Mouse (Mus musculus): Measurements from ENCODE around the gene Kcnmb1. TPM values are rescaled to one million over a fixed set of nuclear protein-coding genes. Genes with fewer than 3 reads are reported as not detected.

Gene Kcnmb1
- total RNA-seq, 4 experiments from 2014 or later: 0.35 to 0.66 (median 0.42) TPM

- DNase-seq (ENCODE audit: low spot score in 2 of 2): no peak
Observed at GRCm38 (mm10) chr11:33944067-33944785, 18.6 kb upstream of the Kcnmb1 start.

GRCm38 (mm10) chr11:33944786-33945328 lies 18.0 kb upstream of the Kcnmb1 start:
- DNase-seq (ENCODE audit: low spot score in 2 of 2): no peak

- no peak for DNase-seq (ENCODE audit: low spot score in 2 of 2)
Observed at GRCm38 (mm10) chr11:33946501-33946900, 16.3 kb upstream of the Kcnmb1 start.

GRCm38 (mm10) chr11:33951155-33951554 lies 11.7 kb upstream of the Kcnmb1 start:
- DNase-seq (ENCODE audit: low spot score in 2 of 2): no peak

GRCm38 (mm10) chr11:33951684-33952625 lies 10.9 kb upstream of the Kcnmb1 start:
- no peak for DNase-seq (ENCODE audit: low spot score in 2 of 2)

- no peak for DNase-seq (ENCODE audit: low spot score in 2 of 2)
Observed at GRCm38 (mm10) chr11:33955982-33956381, 6.8 kb upstream of the Kcnmb1 start.

- no peak for DNase-seq (ENCODE audit: low spot score in 2 of 2)
Observed at GRCm38 (mm10) chr11:33956623-33957022, 6.2 kb upstream of the Kcnmb1 start.

- no peak for DNase-seq (ENCODE audit: low spot score in 2 of 2)
Observed at GRCm38 (mm10) chr11:33957595-33957994, 5.2 kb upstream of the Kcnmb1 start.

- DNase-seq (ENCODE audit: low spot score in 2 of 2): no peak
Observed at GRCm38 (mm10) chr11:33958713-33959112, 4.1 kb upstream of the Kcnmb1 start.

GRCm38 (mm10) chr11:33962178-33962577 lies 635 bp upstream of the Kcnmb1 start:
- DNase-seq (ENCODE audit: low spot score in 2 of 2): no peak

- DNase-seq (ENCODE audit: low spot score in 2 of 2): no peak
Observed at GRCm38 (mm10) chr11:33965380-33965779, 2.6 kb downstream of the Kcnmb1 start.

GRCm38 (mm10) chr11:33967708-33968107 lies 4.9 kb downstream of the Kcnmb1 start:
- DNase-seq (ENCODE audit: low spot score in 2 of 2): no peak

GRCm38 (mm10) chr11:33969199-33969598 lies 6.4 kb downstream of the Kcnmb1 start:
- no peak for DNase-seq (ENCODE audit: low spot score in 2 of 2)

- no peak for DNase-seq (ENCODE audit: low spot score in 2 of 2)
Observed at GRCm38 (mm10) chr11:33972114-33972513, 9.3 kb downstream of the Kcnmb1 start.

- no peak for DNase-seq (ENCODE audit: low spot score in 2 of 2)
Observed at GRCm38 (mm10) chr11:33974341-33975040, 11.7 kb downstream of the Kcnmb1 start.

- DNase-seq (ENCODE audit: low spot score in 2 of 2): no peak
Observed at GRCm38 (mm10) chr11:33975121-33975520, 12.3 kb downstream of the Kcnmb1 start.

- DNase-seq (ENCODE audit: low spot score in 2 of 2): no peak
Observed at GRCm38 (mm10) chr11:33980146-33980545, 17.3 kb downstream of the Kcnmb1 start.

GRCm38 (mm10) chr11:33986525-33986924 lies 23.7 kb downstream of the Kcnmb1 start:
- DNase-seq (ENCODE audit: low spot score in 2 of 2): no peak

- DNase-seq (ENCODE audit: low spot score in 2 of 2): no peak
Observed at GRCm38 (mm10) chr11:33990002-33990401, 27.2 kb downstream of the Kcnmb1 start.

- DNase-seq (ENCODE audit: low spot score in 2 of 2): no peak
Observed at GRCm38 (mm10) chr11:33992938-33993337, 30.1 kb downstream of the Kcnmb1 start, which contains the start of gene Kcnip1. TSS of gene Kcnip1 (minus strand) at chr11:33993152.

GRCm38 (mm10) chr11:33993496-33993895 lies 30.7 kb downstream of the Kcnmb1 start:
- no peak for DNase-seq (ENCODE audit: low spot score in 2 of 2)

Data from left cerebral cortex, adult 8-10 months (tissue).